Mouse (Mus musculus): ENCODE data around the gene Samd15.
"Not testable (repeated sequence)": the region's sequence is repeated elsewhere in the genome, so short reads cannot be mapped to it uniquely, and the experiment has no call there.

The Samd15 gene

GRCm38 (mm10) chr12:87199206-87199972 is at the start of gene Samd15:
Samd15 (plus strand) TSS chr12:87199723.
- no peak for DNase-seq (ENCODE audit: extremely low spot score, low read depth, low spot score)

DNA sequence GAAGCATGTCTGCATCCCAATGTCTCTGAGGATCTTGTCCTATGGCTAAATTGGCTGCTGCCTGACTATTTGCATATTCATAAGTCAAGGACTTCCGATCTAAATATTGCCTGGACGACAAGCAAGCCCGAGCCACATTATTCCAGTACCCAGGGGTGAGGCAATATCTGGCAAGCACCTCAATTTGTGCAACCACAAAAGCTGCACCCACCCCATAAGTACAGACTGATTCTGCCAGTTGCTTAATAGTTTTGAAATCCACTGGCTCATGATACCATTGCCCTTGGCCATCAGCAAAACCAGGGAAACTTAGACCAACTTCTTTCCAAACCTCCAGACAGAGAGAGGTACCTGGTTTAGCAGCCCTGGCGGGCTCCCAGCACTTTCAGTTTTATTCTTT is 45.1 kb upstream of the Samd15 start:
- not testable (repeated sequence) for DNase-seq (ENCODE audit: extremely low spot score, low read depth, low spot score)

DNA sequence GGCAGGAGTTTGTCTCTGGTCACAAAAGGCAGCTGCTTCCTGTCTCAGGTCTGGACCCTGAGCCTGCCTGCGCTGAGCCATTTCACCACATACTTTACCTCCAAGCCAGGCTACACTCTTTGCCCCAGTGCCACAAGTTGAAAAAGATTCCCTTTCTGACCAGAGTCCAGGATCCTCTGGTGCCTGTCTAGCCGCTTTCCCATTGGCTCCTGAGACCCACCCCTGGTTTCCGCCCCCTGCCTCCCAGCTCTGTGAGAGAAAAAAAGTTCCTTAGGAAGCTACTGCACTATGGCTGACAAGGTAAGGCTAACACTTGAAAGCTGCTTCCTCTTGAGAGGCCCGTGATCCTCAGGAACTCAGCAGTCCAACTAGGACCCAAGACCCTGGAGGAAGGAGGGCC is 42.2 kb upstream of the Samd15 start:
- DNase-seq (ENCODE audit: extremely low spot score, low read depth, low spot score) = no peak

DNA sequence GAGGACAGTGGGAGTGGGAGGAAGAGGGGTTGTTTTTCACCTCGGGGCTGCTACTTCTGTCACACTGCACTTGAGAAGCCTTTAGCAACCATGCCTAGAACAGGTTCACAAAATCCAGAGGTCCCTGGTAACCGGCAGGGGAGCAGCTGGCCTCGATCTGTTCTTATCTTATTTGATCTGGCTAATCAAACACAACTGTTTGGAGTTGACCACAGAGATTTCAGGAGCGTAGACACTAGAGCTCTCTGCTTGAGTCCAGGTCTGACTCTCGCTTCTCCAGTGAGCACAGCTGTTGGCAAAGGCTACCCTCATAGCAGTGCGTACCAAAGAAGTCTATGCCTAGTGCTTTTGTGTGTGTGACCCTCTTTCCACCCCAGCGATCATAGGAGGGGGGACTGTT is 41.4 kb upstream of the Samd15 start:
- DNase-seq (ENCODE audit: extremely low spot score, low read depth, low spot score) = no peak

- DNase-seq (ENCODE audit: extremely low spot score, low read depth, low spot score) = no peak
Observed at GRCm38 (mm10) chr12:87160310-87160709, 39.2 kb upstream of the Samd15 start.

GRCm38 (mm10) chr12:87160815-87161214 is 38.7 kb upstream of the Samd15 start:
- no peak for DNase-seq (ENCODE audit: extremely low spot score, low read depth, low spot score)

- DNase-seq (ENCODE audit: extremely low spot score, low read depth, low spot score) = no peak
Observed at GRCm38 (mm10) chr12:87175194-87175946, 24.2 kb upstream of the Samd15 start.

GRCm38 (mm10) chr12:87177631-87178030 is 21.9 kb upstream of the Samd15 start:
- DNase-seq (ENCODE audit: extremely low spot score, low read depth, low spot score) = no peak

GRCm38 (mm10) chr12:87193008-87193407 is 6.5 kb upstream of the Samd15 start:
- DNase-seq (ENCODE audit: extremely low spot score, low read depth, low spot score) = no peak

DNA sequence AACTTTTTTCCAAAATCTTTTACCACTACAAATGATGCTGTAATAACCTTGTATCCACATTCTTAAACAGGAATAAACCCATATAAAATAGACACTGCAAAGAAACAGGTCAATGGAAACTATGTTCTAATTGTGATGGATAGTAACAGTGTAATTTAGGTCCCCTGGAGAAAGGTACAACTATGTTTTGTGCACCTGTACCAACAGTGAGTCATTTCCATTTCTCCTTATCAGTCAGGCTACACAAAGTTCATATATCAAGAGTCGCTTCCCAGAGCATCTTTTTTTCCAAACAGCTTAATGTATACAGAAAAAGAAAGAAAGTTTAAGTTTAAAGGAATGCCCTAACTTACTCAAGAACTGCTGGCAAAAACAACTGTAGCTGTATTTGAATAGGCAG is 4.5 kb upstream of the Samd15 start:
- DNase-seq (ENCODE audit: extremely low spot score, low read depth, low spot score) = no peak

- no peak for DNase-seq (ENCODE audit: extremely low spot score, low read depth, low spot score)
Observed at GRCm38 (mm10) chr12:87196310-87196709, 3.2 kb upstream of the Samd15 start.

DNA sequence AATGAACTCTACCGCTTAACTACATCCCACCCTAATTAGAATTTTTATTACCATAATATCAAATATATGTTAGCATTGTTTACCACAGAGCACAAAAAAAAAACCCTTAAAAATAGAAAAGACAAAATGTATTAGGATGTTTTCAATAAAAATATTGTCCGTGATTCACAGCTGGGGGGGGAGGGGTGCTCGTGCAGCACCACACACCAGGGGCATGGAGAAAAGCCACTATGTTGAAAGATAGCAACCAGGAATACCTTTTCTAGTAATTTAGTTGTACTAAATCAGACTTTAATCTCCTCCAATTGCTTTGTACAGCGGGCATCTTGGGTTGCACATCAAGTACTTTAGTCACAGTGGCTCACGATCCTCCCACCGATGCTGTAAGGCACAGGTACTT is 731 bp upstream of the Samd15 start:
- DNase-seq (ENCODE audit: extremely low spot score, low read depth, low spot score) = no peak

DNA sequence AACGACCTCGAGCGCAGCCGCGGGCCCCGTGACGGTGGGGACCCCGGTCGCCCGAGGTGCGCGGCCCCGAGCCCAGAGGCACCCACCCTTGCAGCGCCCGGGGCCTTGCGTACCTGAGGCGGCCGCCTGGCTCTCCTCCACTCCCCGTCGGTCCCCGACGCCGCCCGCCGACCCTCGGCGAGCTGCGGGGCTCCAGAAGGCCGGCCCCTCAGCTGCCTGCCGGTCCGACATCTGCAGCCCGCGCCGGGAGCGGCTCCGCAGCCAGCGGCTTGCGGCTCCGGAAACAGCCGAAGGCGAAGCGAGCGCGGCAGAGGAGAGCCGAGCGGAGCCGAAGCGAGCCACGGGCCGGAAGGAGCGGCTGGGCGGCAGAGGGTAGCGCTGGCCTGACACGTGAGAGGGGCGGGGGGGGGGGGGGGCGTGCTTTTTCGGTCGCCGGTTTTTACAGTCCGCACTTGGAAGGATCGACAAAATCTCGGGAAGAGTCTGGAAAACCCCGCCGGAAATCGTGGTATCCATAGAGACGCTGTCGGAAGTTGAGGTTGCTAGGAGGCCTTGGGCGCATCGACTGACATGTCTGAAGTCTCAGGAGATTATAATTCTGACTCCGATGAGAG is 557 bp downstream of the Samd15 start, which contains the start of gene Tmed8:
Gene Tmed8 (minus strand): TSS at position 482 of the 614 bp plus-strand sequence.
- DNase-seq (ENCODE audit: extremely low spot score, low read depth, low spot score) = no peak

GRCm38 (mm10) chr12:87201694-87202093 is 2.2 kb downstream of the Samd15 start:
- DNase-seq (ENCODE audit: extremely low spot score, low read depth, low spot score) = no peak

DNA sequence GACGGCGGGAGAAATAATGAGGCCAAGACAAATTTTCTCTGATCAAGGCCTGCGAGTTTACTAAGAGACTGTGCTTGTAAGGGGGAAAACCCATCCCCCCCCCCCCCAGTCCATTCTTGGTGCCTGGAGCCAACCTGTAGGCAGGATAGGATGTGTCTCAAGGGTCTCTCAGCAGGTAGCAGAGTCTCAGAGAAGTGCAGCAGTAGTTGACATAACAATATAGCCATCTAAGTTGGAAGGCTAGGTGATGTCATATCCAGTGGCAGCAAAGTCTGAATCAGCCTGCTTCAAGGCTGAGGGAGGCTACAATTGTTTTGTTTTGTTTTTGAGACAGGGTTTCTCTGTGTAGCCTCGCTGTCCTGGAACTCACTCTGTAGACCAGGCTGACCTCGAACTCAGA is 6.3 kb downstream of the Samd15 start:
- not testable (repeated sequence) for DNase-seq (ENCODE audit: extremely low spot score, low read depth, low spot score)

GRCm38 (mm10) chr12:87212844-87213606 is 13.5 kb downstream of the Samd15 start:
- no peak for DNase-seq (ENCODE audit: extremely low spot score, low read depth, low spot score)

DNA sequence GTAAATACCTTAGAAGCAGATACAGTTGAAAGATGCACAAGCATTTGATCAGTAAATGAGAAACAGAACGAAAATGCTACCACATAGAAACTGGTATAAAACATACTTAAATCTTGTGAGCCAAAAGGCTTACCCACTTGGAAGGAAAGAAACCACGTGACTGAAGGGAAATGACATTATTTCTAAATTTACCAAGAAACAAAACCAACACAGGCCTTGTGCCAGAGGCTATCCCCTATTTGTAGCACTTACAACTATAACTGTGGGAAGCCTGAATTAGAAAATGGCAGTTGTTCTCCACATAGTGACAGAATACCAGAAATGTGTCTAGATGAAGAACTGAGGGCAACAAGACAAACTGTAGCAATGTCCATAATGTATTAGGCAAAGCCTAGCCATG is 16.5 kb downstream of the Samd15 start:
- DNase-seq (ENCODE audit: extremely low spot score, low read depth, low spot score) = no peak

- DNase-seq (ENCODE audit: extremely low spot score, low read depth, low spot score) = no peak
Observed at GRCm38 (mm10) chr12:87217596-87217995, 18.1 kb downstream of the Samd15 start.

- DNase-seq (ENCODE audit: extremely low spot score, low read depth, low spot score) = no peak
Observed at GRCm38 (mm10) chr12:87219362-87219761, 19.8 kb downstream of the Samd15 start.

- DNase-seq (ENCODE audit: extremely low spot score, low read depth, low spot score) = no peak
Observed at GRCm38 (mm10) chr12:87224950-87225349, 25.4 kb downstream of the Samd15 start.

DNA sequence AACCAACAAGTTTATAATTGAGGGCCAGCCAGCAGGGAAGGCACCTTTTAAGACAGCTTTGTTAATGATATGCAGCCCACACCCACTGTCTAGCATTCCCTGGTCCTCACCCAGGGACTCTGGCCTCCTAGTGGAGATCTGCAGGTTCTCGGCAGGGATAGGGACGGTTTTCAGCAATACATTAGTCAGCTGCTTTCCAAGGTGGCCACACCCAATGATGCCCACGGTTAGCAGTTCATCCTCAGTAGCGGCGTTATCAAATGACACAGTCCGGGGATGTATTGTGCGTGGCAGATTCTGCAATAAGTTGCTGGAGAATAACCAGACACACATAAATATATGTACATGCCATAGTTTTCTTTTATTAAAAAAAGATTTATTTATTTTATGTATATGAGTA is 27.3 kb downstream of the Samd15 start:
- DNase-seq (ENCODE audit: extremely low spot score, low read depth, low spot score) = no peak
